Mouse (Mus musculus) stomach, postnatal 0 days (tissue): ENCODE results near the gene Il4ra.

ENCODE experiments used
- CTCF ChIP-seq: IDR thresholded peaks from 2 replicates; pipeline ENCODE4 v1.5.1; 2016; ENCODE audit warnings: antibody characterized with exemption, low read depth, mild to moderate bottlenecking, moderate library complexity
- EP300 ChIP-seq: optimal IDR thresholded peaks from 2 replicates; pipeline ENCODE3; 2016; ENCODE audit warnings: antibody characterized with exemption

GRCm38 (mm10) chr7:125558997-125559396 is 7.1 kb downstream of the Il4ra start:
- no peak for TF ChIP-seq CTCF
- TF ChIP-seq EP300: no peak
